Mouse (Mus musculus): ENCODE measurements at regions not wholly inside any gene's neighbourhood (a gene's known extent, or its start where the extent isn't known, plus 50 kb on each side); places are given as distances from the start of the nearest gene placed in this dataset.

DNA sequence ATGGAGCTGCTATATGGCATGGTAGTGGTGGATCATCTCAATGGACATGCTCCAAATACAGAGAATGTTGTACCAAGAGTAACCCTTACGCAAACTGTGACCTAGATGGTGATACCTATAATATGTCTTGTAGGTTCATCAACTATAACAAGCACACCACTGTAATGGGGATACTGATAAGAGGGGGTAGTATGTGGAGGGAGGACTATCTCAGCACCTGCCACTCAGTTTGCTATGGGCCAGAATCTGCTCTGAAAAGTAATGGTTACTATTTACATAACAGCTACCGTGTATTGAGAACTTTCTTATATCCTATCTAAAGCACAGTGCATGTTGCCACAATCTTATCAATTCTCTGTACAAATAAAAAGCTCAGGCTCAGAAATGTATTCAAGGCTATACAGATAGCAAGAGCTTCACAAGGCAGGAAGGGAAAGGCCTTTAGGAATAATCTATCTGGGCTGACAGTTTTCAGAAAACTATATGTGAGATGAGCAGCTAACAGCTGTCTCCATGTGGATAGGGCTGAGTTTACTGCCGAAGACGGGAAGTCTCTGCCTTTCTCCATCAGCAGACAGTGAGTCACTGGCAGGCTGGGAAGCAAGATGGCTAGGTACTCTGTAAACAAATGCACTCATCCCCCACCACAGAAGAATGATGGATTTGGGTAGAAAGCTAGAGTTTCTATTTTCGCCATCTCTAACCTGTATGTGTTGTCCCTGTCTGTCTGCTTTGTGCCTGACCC is 77.1 kb upstream of the Nck2 start:
- DNase-seq (ENCODE audit: low spot score): no peak

DNA sequence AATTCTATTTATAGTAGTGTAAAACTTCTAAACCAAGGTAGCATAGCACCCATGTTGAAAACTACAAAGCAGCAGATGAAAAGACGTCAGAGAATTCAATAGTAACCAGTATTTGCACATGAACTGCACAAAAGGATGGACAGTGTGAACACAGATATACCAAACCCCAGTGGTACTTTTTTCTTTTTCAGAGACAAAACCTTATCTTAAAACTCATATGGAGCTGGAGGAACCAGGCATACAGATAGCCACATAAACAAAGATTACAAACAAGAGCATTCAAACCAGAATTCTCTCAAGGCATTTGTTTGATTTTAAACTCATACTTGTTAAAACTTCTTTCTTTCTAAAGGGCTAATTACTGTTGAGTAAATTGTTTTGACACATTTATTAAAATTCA is 72.5 kb upstream of the Nck2 start:
- DNase-seq (ENCODE audit: low spot score): no peak

DNA sequence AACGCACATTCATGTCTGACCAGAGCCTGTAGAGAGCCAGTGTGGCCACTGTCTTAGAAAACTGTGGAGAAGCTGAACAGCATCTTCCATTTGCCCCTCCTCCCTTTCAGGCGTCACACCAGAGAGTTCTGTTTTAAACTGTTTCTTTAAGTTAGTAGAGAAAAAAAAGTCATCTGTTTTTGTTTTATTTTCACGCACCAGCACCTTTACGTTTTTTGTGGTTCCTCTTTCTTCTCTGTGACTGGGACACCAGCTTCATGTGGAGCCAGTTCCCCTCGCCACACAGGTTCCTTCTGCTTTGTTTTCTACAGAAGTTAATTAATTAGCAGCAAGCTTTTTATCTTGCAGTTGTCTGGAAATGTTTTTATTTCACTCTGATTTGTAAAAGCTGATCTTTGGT is 69.4 kb upstream of the Nck2 start:
- DNase-seq (ENCODE audit: low spot score): no peak

DNA sequence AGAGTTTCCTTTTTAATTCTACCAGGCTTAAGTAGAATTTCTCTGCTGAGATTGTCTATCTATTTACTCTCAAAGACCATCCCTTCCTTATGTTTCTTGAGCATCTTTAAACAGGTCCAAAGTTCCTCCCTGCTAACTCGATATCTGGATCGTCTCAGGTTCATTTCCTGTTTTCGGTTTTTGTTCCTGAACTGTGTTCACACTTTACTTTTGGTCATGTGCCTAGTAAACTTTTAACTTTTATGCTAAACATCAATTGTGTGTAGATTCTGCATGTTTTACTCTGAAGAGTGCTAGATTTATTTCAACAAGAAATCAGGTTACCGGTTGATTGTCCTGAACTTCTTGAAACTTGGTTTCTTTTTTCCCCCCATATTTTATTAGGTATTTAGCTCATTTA is 68.5 kb upstream of the Nck2 start:
- DNase-seq (ENCODE audit: low spot score): no peak

DNA sequence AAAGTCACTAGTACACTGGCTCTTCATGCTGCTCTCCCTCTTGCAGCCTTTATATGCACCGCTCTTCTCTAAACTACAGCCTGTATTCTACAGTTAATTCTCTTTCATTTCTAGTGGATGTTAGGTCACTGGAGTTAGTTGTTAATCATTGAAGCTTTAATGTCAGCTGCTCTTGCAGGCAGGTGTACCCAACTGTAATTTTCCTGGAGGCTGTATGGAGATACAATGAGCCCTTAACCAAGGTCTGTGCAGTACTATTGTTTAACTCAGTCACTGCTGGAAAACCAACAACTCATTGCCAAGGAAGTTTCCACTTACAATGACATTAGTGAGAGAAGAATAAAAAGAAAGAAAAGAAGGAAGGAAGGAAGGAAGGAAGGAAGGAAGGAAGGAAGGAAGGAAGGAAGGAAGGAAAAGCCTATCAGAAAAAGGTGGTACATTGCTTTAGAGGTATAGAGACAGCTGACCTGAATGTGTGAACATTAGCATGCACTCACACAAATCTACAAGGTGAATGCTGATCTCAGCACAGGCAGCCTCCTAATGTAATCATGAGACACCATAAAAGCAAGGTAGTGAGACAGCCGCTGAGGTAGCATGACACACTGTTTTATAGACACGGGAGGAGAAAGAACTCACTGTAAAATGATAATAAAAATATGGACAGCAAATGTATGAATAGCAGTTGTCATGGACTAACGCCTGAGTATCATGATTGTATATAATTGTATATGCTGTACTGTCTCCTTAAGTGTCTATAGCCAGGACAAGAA is 66.7 kb upstream of the Nck2 start:
- no peak for DNase-seq (ENCODE audit: low spot score)

DNA sequence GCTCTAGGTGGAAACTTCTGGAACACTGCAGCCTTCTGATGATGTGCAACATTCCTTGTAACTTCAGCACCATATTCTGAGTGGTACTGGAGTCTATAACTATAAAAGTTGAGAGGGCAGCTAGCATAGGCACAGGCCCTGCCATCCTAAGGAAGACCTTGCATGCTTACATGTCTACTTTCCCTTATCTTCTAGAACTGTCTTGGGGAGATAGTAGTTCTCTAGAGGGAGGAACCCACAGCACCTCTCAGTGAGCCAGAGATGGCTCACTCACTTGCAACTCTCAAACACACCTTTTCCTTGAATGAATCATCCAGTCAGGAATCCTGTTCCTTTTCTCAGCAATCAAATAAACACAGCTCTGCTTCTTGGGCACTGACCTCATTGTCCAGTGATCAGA is 59.4 kb upstream of the Nck2 start:
- DNase-seq (ENCODE audit: low spot score): no peak

DNA sequence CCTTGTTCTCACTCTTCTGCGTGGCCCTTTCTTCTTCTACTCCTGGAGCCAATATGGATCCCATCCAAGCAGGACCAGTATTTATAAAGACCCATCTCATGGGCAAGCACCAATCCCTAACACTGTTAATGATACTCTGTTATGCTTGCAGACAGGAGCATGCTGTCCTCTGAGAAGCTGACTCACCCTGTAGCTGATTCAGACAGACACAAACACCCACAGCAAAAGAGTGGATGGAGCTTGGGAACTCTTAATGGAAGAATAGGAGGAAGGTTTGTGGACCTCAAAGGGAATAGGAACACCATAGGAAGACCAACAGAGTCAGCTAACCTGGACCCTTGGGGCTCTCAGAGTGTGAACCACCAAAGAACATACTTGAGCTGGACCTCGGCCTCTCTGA is 50.3 kb upstream of the Nck2 start:
- no peak for DNase-seq (ENCODE audit: low spot score)

Data from yolk sac, embryonic 10.5 days (tissue).